Mouse (Mus musculus) layer of hippocampus, adult 6 months (tissue): Measurements from ENCODE around the gene Brsk2. TPM values are rescaled to one million over a fixed set of nuclear protein-coding genes. Genes with fewer than 3 reads are reported as not detected.

ENCODE experiments used
- long read RNA-seq, 2 experiments: library from polyadenylated mRNA; unstranded; transcript quantifications; one replicate each; pipeline ENCODE4 v2.0.0; 2019 to 2020
- microRNA-seq: library from miRNA; unstranded; fragments of <30 nt; microRNA quantifications from one replicate; pipeline ENCODE4 v1.2.0, GENCODE M21; 2020
- polyA plus RNA-seq: library from polyadenylated mRNA; unstranded; fragments of <200 nt; fragmentation: Nextera tagmentation; gene quantifications from 2 replicates; pipeline ENCODE4 v1.2.3, GENCODE M21; 2021

The Brsk2 gene
- 13.8 and 18.3 TPM in 2 replicates for polyA plus RNA-seq
- long read RNA-seq, experiment 1, partial matches to known transcripts, result 6 of 15 reads
- long read RNA-seq, experiment 1, other reads (novel, unspliced or antisense), result 9 of 15 reads
- long read RNA-seq, experiment 2, full-length matches to known transcripts, result 3 of 77 reads
- long read RNA-seq, experiment 2, partial matches to known transcripts, result 58 of 77 reads
- long read RNA-seq, experiment 2, other reads (novel, unspliced or antisense), result 16 of 77 reads

DNA sequence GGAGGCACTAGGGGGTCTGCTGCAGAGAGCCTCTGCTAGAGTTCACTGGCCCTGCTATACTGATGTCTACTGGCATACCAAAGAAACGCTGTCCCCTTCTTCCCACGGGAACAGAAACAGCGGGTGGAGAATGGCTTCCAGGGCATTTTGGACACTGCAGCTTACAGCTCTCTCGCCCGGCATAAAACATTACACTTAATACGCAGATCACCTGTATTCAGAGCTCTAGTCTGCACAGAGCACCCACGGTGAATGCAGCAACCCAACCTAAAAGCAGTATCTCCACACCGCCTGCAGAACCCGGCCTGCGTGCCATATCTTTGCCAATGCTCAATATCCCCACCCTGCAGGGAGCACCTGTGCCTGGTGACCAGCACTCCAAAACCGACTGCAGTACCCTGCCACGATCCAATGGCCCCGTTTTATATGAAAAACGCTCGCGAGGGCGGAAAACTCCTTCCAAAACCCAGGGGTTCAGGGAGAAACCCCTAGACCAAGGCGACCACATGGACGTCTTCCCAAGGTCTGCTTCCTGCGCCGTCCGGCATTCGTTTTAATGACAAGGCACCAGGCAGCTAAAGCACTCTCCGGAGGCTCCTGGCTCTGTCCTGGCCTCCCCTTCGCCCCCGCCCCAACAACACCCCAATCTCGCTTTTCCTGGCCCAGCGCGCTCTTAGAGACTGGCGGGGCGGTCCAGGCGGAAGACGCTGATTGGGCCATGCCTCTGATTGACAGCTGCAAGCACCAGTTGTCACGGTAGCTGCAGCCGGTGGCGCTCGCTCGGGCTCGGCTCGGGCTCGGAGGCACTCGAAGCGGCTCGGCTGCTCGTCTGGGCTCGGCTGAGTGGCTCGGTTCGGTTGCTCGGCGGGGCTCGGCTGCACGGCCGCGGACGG is at the start of gene Brsk2:
Brsk2 (plus strand) TSS at position 846 of the 893 bp plus-strand sequence.

DNA sequence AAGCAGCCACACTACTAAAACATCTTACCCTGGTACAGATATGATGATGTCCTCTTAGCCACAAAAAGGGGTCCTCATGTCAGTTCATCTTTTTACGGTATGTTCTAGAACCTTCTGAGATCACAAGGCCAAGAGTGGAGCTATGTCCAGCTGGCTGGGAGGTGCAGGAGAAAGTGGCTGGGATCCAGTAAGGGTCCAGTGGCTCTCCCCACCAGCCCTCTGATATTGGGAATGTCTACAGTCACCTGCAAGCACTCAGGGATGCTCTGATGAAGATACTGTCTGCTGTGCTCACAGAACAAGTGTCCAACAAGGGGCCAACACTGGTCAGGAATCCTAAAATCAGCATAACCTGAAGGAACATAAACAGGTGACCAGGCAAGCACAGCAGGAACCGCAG is 31.1 kb upstream of the Brsk2 start, which contains the start of gene Tollip:
Tollip (minus strand) TSS at position 101 of the 400 bp plus-strand sequence.

Small RNA genes lying within 50 kb of the gene (microRNA-seq; reads per million reads assigned to microRNA genes)
- 5.8 reads per million, percentile 21 among the genes with 10 or more reads in this experiment for gene Mir3104

Other genes with a start within 250 kb of the Brsk2 start
- not detected in 2 replicates for gene Muc5ac, start 160.8 kb upstream of the Brsk2 start, polyA plus RNA-seq
- not detected in 2 replicates for gene Muc5b, start 110.7 kb upstream of the Brsk2 start, polyA plus RNA-seq
- 63.0 and 65.5 TPM in 2 replicates for gene Tollip, start 31.2 kb upstream of the Brsk2 start, polyA plus RNA-seq
- 42.0 and 42.7 TPM in 2 replicates for gene Mob2, start 111.3 kb downstream of the Brsk2 start, polyA plus RNA-seq
- 22.7 and 63.1 TPM in 2 replicates for gene Dusp8, start 146.1 kb downstream of the Brsk2 start, polyA plus RNA-seq
- not detected in 2 replicates for gene Gm45618, start 171.0 kb downstream of the Brsk2 start, polyA plus RNA-seq
- not detected in 2 replicates for gene Gm39115, start 186.3 kb downstream of the Brsk2 start, polyA plus RNA-seq
- gene Gm45337, start 194.9 kb downstream of the Brsk2 start, polyA plus RNA-seq, result not detected in 2 replicates
- gene Gm29735, start 207.4 kb downstream of the Brsk2 start, polyA plus RNA-seq, result not detected in 2 replicates
- not detected in 2 replicates for gene Gm4553, start 216.0 kb downstream of the Brsk2 start, polyA plus RNA-seq
- not detected in 2 replicates for gene Krtap5-2, start 226.3 kb downstream of the Brsk2 start, polyA plus RNA-seq
- gene Gm10153, start 240.6 kb downstream of the Brsk2 start, polyA plus RNA-seq, result not detected in 2 replicates